Mouse (Mus musculus) kidney, adult 8-10 months (tissue): Measurements from ENCODE around the gene Olfr11.

Source experiments
- DNase-seq, 2 experiments: peaks; one replicate each; pipeline ENCODE4 v3.0.0; 2022

Gene Olfr11

DNA sequence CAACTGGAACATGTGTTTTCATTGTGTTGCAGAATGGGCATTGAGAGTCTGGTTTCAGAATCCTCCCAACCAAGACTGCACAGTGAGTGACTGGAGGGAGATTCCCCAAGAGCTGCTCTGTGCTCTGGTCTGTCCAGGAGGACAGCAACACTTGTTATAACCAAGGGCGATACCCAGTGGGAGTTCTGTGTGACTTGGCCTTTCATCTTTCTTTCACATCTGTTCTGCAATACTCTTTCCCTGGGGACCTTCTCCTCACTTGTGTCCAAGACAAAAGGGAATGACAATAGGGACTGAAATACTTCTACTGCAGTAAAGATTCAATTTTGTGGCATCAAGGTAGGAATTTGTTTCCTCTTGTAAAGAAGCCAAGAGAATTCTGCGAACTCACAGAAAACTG is at the start of gene Olfr11:
Gene Olfr11 (minus strand): TSS at position 101 of the 400 bp plus-strand sequence.
- DNase-seq, result no peak

GRCm38 (mm10) chr13:21677305-21677704 is 35.0 kb upstream of the Olfr11 start, which contains the start of gene Olfr1360:
Gene Olfr1360 (minus strand): TSS chr13:21677405.
- DNase-seq, result no peak

GRCm38 (mm10) chr13:21663286-21663685 is 21.0 kb upstream of the Olfr11 start, which contains the start of gene Olfr1361:
Gene Olfr1361 (minus strand): TSS chr13:21663386.
- no peak for DNase-seq

DNA sequence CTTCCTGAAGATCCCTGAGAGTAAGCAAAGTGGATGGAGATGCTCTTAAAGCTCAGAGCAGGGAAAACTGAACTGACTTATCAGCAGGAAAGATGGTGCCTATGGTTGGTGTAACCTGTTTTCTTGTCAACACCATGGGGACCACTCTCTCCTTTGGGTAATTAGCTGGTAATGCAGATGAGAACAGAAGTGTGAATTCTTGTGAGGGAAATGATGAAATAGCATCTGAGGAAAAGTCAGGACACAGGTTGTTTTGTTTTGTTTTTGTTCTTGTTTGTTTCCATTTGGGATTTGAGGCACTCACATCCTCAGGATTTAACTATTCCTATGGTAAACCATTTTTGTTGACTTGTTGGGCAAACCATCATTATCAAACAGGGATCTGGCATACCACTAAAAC is 28.4 kb downstream of the Olfr11 start, which contains the start of gene Olfr1362:
Gene Olfr1362 (minus strand): TSS at position 101 of the 400 bp plus-strand sequence.
- no peak for DNase-seq

DNA sequence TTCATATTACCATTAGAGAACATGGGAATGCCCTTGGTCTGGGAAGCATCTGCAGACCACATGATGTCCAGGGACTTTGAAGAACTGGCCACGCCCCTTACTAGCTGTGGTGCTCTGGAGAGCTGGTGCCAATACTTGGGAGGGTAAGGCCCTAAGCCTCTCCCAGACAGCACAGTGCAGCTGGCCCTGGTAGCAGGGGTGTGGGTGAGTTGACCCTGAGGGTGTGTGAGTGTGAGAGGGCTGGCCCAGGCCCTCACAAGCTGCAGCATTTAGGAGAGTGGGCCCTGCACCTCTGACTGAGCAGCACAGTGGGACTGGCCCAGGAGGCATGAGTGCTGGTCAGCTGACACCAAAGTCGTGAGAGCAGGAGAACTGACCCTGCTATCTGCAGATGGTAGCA is 50.7 kb downstream of the Olfr11 start:
- no peak for DNase-seq
